In genomic region chr3:56182371-56183158, GRCm38 (mm10) we compare ENCODE assay signal across 8 mouse cellular contexts. TPM values are rescaled to one million over a fixed set of nuclear protein-coding genes. Genes with fewer than 3 reads are reported as not detected.
A peak's percentile ranks its signal among the peaks of the same experiment; 100 is the strongest.
DNase-seq lines count a peak whose midpoint lies in the region; TF ChIP-seq lines count a peak whose summit lies in the region.

No protein-coding gene starts in this region.

- 4% methylated on average over 60 of the region's 61 CpGs for WGBS in spleen, adult 2 months
- under 1% methylated on average over 47 of the region's 61 CpGs for whole genome bisulfite sequencing in heart, embryonic 10.5 days
- 1% methylated on average over 58 of the region's 61 CpGs for WGBS in lung, adult 2 months

- no peak for DNase-seq in spleen, adult 2 months (ENCODE audit: low read depth in 1 of 2, low spot score in 2 of 2)
- DNase-seq in spleen, adult 18-20 months = no peak
- peak; percentile 65 to 67 for DNase-seq in cerebellum, postnatal 10 days
- DNase-seq in heart, embryonic 10.5 days (ENCODE audit: low spot score) = peak; percentile 77
- DNase-seq in kidney, postnatal 36 days = peak; percentile 1 to 34
- peak; percentile 28 for DNase-seq in lung, adult 2 months
- DNase-seq in right cerebral cortex, adult 2 months (ENCODE audit: low spot score in 2 of 2) = peak; percentile 35 to 56
- DNase-seq in thymus, postnatal 10 days (ENCODE audit: low spot score in 2 of 2) = no peak

- no peaks in the 10 kb centered on the region for H3K9me3 ChIP-seq in heart, embryonic 10.5 days

- peaks cover 17% of the 10 kb centered on the region for H3K27me3 ChIP-seq in spleen, adult 2 months (ENCODE audit: control insufficient read depth, insufficient read depth, low read length)
- H3K27me3 ChIP-seq in heart, embryonic 10.5 days (ENCODE audit: insufficient read depth, poor library complexity, severe bottlenecking) = 0 out of 2 replicates have a peak, but pooled peaks cover 3% of the 10 kb centered on the region

- TF ChIP-seq CTCF in spleen, adult 2 months (IDR thresholded peaks at IDR 0.05; ENCODE audit: extremely low read depth, insufficient read depth, insufficient read length, insufficient replicate concordance) = no peak
- TF ChIP-seq CTCF in lung, adult 2 months (IDR thresholded peaks at IDR 0.05; ENCODE audit: insufficient read depth, low read length) = no peak

- TF ChIP-seq POLR2A in spleen, adult 2 months (IDR thresholded peaks at IDR 0.05; ENCODE audit: low read depth, low read length) = no peak
- TF ChIP-seq POLR2A in lung, adult 2 months (IDR thresholded peaks at IDR 0.05; ENCODE audit: borderline replicate concordance, extremely low read depth, low read depth, low read length) = no peak

- no peaks in the 10 kb centered on the region for H3K36me3 ChIP-seq in spleen, adult 2 months (ENCODE audit: control insufficient read depth, insufficient read depth, low read length)
- H3K36me3 ChIP-seq in heart, embryonic 10.5 days = no peaks in the 10 kb centered on the region

- no peak overlapping the region for H3K27ac ChIP-seq in spleen, adult 2 months (ENCODE audit: insufficient read depth, low read length)
- peak overlapping the region; percentile 96 for H3K27ac ChIP-seq in heart, embryonic 10.5 days

- peaks cover 5% of the 10 kb centered on the region for H3K4me1 ChIP-seq in spleen, adult 2 months (ENCODE audit: control insufficient read depth, insufficient read depth, insufficient read length)
- H3K4me1 ChIP-seq in heart, embryonic 10.5 days = 0 out of 2 replicates have a peak, but pooled peaks cover 8% of the 10 kb centered on the region
- H3K4me1 ChIP-seq in lung, adult 2 months (ENCODE audit: control insufficient read depth, insufficient read depth, low read length) = peaks cover 4% of the 10 kb centered on the region

- H3K4me3 ChIP-seq in spleen, adult 2 months (ENCODE audit: extremely low read depth, insufficient read depth, insufficient read length) = peak overlapping the region; percentile 47; the same call in 1 of the 2 replicates
- peak overlapping the region; percentile 91 for H3K4me3 ChIP-seq in heart, embryonic 10.5 days
- H3K4me3 ChIP-seq in lung, adult 2 months (replicated peaks; ENCODE audit: extremely low read depth, low read depth, low read length) = peak overlapping the region; percentile 95

RNA-seq across cellular contexts. Expression of gene Nbea, which starts 0.9 kb away (rescaled TPM):
- polyA plus RNA-seq in spleen, adult 2 months (2012; rRNA removed) = 1.3 and 1.6 TPM in 2 replicates
- 6.3 and 7.4 TPM in 2 replicates for polyA plus RNA-seq in heart, embryonic 10.5 days (2016; fragmentation: Nextera tagmentation; extraction: Ambion mirVana)
- 10.9 and 12.5 TPM in 2 replicates for polyA plus RNA-seq in lung, adult 2 months (2012; rRNA removed)

Comparison
In these comparisons a context has a peak if more than half of its experiments do, and no peak if none do; other contexts are left out.
1. DNase-seq: peak in cerebellum, postnatal 10 days (2 of 2), heart, embryonic 10.5 days (single experiment), kidney, postnatal 36 days (2 of 2), lung, adult 2 months (single experiment) and right cerebral cortex, adult 2 months (2 of 2); none in spleen, adult 2 months (0 of 2), spleen, adult 18-20 months (0 of 2) and thymus, postnatal 10 days (0 of 2).
2. Peak in every context shown above with its lines, with median percentiles within 50 percentile points of each other: H3K4me3 ChIP-seq.